Mouse (Mus musculus): ENCODE data around the gene Lxn.

DNA sequence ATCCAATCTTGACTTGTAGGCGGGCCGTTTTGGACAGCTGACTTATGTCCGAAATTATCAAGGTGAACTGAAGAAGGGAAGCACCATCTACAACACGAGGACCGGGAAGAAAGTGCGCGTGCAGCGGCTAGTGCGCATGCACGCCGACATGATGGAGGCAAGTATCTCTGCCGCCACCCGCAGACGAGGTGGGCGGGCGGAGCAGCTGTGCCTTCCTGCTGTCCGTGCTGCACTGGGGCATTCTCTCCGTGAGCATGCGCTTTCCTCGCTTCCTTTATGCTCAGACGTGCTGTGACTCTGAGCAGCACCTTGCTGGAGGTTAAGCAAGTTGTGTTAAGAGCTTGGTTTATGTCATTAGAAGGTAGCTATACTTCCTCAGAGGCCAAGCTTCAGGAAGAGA lies 14.1 kb downstream of the Lxn start:
- TF ChIP-seq GATA1 (IDR thresholded peaks at IDR 0.05; ENCODE audit: borderline replicate concordance, low read length), result no peak
- no peak for TF ChIP-seq CTCF (IDR thresholded peaks at IDR 0.05; ENCODE audit: low read depth, low read length)
- TF ChIP-seq TAL1 (conservative IDR thresholded peaks at IDR 0.05; ENCODE audit: low read depth, low read length), result no peak
